Mouse (Mus musculus) intestine, embryonic 16.5 days (tissue): ENCODE data around the gene Gm4846. TPM values are rescaled to one million over a fixed set of nuclear protein-coding genes. Genes with fewer than 3 reads are reported as not detected.

Experiments
- ATAC-seq: fragments of 200-750 bp; cut with Nextera tagmentation; 2 replicates; pipeline ENCODE4 v1.8.0; 2017; ENCODE audit warnings: moderate TSS enrichment, moderate library complexity
- H3K27ac ChIP-seq: fragments of 300-500 bp; sonication (generic); 2 replicates; pipeline ENCODE4 v1.5.1; 2014; ENCODE audit warnings: mild to moderate bottlenecking, low read length
- H3K27me3 ChIP-seq: fragments of 300-500 bp; sonication (generic); replicated peaks from 2 replicates; pipeline ENCODE4 v1.6.1; 2014; ENCODE audit warnings: low read length, control low read depth, mixed read lengths; ENCODE audit not compliant: control insufficient read depth, insufficient read depth
- H3K36me3 ChIP-seq: fragments of 300-500 bp; sonication (generic); 2 replicates; pipeline ENCODE4 v1.6.1; 2014; ENCODE audit warnings: low read length, control low read depth; ENCODE audit not compliant: control insufficient read depth, insufficient read depth
- H3K4me1 ChIP-seq: fragments of 300-500 bp; sonication (generic); 2 replicates; pipeline ENCODE4 v1.6.1; 2014; ENCODE audit warnings: low read length, control low read depth, mixed read lengths; ENCODE audit not compliant: control insufficient read depth, insufficient read depth
- H3K4me2 ChIP-seq: fragments of 300-500 bp; sonication (generic); 2 replicates; pipeline ENCODE4 v1.6.1; 2014; ENCODE audit warnings: low read depth, low read length, control low read depth
- H3K4me3 ChIP-seq: fragments of 300-500 bp; sonication (generic); 2 replicates; pipeline ENCODE4 v1.5.1; 2014; ENCODE audit warnings: mild to moderate bottlenecking, low read length
- H3K9ac ChIP-seq: fragments of 300-500 bp; sonication (generic); 2 replicates; pipeline ENCODE4 v1.6.1; 2014; ENCODE audit warnings: low read depth, low read length
- H3K9me3 ChIP-seq: fragments of 300-500 bp; sonication (generic); 2 replicates; pipeline ENCODE4 v1.6.1; 2016; ENCODE audit warnings: low read length, control low read depth; ENCODE audit not compliant: control insufficient read depth
- WGBS: fragments of 180-500 bp; shearing (Covaris S2); extraction: QIAGEN DNeasy Blood & Tissue Kit; methylation state at CpG from one replicate; pipeline ENCODE4 v1.1.7; 2014; 5-methylcytosine and 5-hydroxymethylcytosine counted together
- polyA plus RNA-seq: library from polyadenylated mRNA; unstranded; fragments of >200 nt; fragmentation: Nextera tagmentation; extraction: Ambion mirVana; gene quantifications from 2 replicates; pipeline ENCODE4 v1.2.1, GENCODE M21; 2015

The Gm4846 gene
- polyA plus RNA-seq, 1 experiment from 2014 or later = not detected

DNA sequence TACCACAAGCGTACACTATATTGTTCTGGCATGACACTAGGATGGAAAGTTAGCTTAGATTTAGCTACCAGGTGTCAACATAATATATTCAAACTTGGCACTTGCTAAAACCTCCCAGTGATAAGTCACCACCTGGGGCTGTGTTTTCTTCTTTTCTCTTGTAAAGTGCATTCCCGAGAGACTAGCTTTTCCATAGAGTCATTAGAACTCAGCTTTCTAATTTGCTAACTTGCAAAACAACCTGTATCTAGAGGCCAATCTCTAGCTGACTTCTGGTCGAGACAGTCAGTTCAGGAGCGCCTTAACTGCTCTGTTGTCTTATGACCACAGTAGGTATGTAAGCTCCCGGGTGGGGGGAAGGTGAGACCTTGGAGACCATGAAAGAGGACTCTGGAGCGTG is 58.0 kb downstream of the Gm4846 start:
- no peaks in the 10 kb centered on the region for H3K27me3 ChIP-seq
- H3K4me2 ChIP-seq = no peak overlapping the region
- H3K9me3 ChIP-seq = no peaks in the 10 kb centered on the region
- WGBS = 69% methylated on average over 6 of the region's 6 CpGs
- no peak for ATAC-seq
- H3K9ac ChIP-seq = no peak overlapping the region
- H3K27ac ChIP-seq = no peak overlapping the region
- H3K36me3 ChIP-seq = no peaks in the 10 kb centered on the region
- no peaks in the 10 kb centered on the region for H3K4me1 ChIP-seq
- no peak overlapping the region for H3K4me3 ChIP-seq

Other genes starting within 250 kb of the Gm4846 start
- gene Ildr2, start 243.4 kb downstream of the Gm4846 start, polyA plus RNA-seq = 0.27 and 0.37 TPM in 2 replicates
- gene Tada1, start 118.5 kb downstream of the Gm4846 start, polyA plus RNA-seq = 39.2 and 41.8 TPM in 2 replicates
- gene Pogk, start 87.7 kb downstream of the Gm4846 start, polyA plus RNA-seq = 6.6 and 7.9 TPM in 2 replicates
- gene Gm4847, start 150.1 kb upstream of the Gm4846 start, polyA plus RNA-seq = not detected in 2 replicates
- not detected in 2 replicates for gene Fmo9, start 184.3 kb upstream of the Gm4846 start, polyA plus RNA-seq